Mouse (Mus musculus): Measurements from ENCODE around the gene Syn2. TPM values are rescaled to one million over a fixed set of nuclear protein-coding genes. Genes with fewer than 3 reads are reported as not detected.
A peak's percentile ranks its signal among the peaks of the same experiment; 100 is the strongest.

Syn2 gene
- total and polyA plus RNA-seq, 2 experiments from 2014 or later, result 95.2 to 145 TPM

DNA sequence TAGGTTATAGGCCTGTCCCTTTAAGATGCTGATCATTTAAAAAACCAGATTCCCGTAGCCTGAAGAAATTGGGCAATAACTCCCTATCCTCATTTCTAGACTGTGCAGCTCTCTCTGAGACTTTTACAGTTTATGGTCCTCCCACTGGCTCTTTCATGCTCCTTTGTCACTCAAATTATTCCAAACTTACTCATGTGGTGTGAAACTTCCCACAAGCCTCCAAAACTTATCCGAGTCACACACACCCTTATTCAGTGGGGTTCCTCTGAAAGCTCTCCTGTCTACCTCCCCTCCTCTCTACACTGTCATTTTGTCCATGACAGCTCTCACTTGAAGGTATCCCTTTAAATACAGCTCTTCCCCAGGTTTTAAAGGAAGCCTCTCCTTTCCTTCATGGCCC is 46.4 kb downstream of the Syn2 start:
- DNase-seq (ENCODE audit: low spot score), result no peak

DNA sequence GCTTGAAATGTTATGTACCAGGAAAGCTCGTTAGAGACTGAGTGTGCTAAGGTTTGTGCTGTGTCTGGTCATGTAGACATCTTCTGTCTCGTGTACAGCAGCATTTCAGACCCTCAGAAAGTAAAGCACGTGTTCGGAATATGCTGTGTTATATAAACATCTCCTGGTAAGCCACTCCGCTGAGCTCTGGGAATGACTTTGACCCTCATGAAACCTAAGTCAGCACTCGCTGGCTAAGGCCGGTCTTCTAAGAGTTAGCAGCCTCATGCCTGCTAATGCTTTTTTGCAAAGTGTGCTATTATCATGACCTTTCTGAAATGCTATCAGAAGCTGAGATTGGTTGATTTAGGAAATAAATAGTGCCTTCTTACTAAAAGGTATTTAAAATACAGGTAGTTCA is 56.4 kb downstream of the Syn2 start:
- Histone ChIP-seq H3K27me3 (ENCODE audit: insufficient read depth, low read length) (no peaks in the 10 kb centered on the region), H3K4me1 (ENCODE audit: insufficient read depth, low read length) (no peaks in the 10 kb centered on the region), H3K4me2 (ENCODE audit: low read depth, low read length, poor library complexity, severe bottlenecking) (no peak overlapping the region), H3K36me3 (ENCODE audit: insufficient read depth, low read length) (no peaks in the 10 kb centered on the region), H3K9me3 (ENCODE audit: low read length) (no peaks in the 10 kb centered on the region), H3K4me3 (ENCODE audit: low read depth, low read length) (no peak overlapping the region), H3K9ac (replicated peaks; ENCODE audit: low read length, poor library complexity, severe bottlenecking) (no peak overlapping the region), H3K27ac (ENCODE audit: low read depth, low read length) (no peak overlapping the region)
- DNase-seq (ENCODE audit: low spot score) (no peak), ATAC-seq (ENCODE audit: low FRiP score) (no peak)
- WGBS, result 85% methylated on average over 7 of the region's 7 CpGs
- TF ChIP-seq CTCF (IDR thresholded peaks at IDR 0.05), result no peak

More for the DNA sequence above, 46.4 kb downstream of the Syn2 start:
- WGBS, result 85% methylated on average over 2 of the region's 2 CpGs
- no peak overlapping the region for H3K9ac ChIP-seq (replicated peaks; ENCODE audit: low read length, poor library complexity, severe bottlenecking)
- no peaks in the 10 kb centered on the region for H3K36me3 ChIP-seq (ENCODE audit: insufficient read depth, low read length)
- ATAC-seq (ENCODE audit: low FRiP score), result no peak
- no peak for TF ChIP-seq CTCF (IDR thresholded peaks at IDR 0.05)
- peaks cover 2% of the 10 kb centered on the region; the same call in 1 of the 2 replicates for H3K4me1 ChIP-seq (ENCODE audit: insufficient read depth, low read length)
- no peaks in the 10 kb centered on the region for H3K27me3 ChIP-seq (ENCODE audit: insufficient read depth, low read length)
- no peak overlapping the region for H3K4me3 ChIP-seq (ENCODE audit: low read depth, low read length)
- no peak overlapping the region for H3K4me2 ChIP-seq (ENCODE audit: low read depth, low read length, poor library complexity, severe bottlenecking)
- no peak overlapping the region for H3K27ac ChIP-seq (ENCODE audit: low read depth, low read length)
- H3K9me3 ChIP-seq (ENCODE audit: low read length), result no peaks in the 10 kb centered on the region

DNA sequence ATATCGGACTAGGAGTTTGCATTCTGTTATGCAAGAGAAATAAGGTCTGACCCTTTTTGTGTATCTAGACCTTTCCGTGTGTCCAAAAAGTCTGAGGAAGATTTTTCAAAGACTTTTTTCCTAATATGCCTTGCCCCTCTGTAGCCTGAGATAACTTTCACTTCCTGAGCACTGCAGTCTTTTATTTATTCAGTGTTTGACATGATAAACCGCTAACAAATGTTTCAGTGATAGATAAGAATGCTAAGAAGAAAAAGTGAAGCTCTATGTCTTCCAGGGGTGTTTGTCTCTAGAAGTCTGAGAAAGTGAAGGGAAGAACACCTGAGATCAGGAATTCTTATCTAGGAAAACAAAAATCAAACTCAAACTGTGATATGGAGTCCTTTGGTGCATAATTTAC is 66.1 kb downstream of the Syn2 start:
- WGBS, result 87% methylated on average over 3 of the region's 3 CpGs
- Histone ChIP-seq H3K27ac (ENCODE audit: low read depth, low read length) (no peak overlapping the region), H3K9me3 (ENCODE audit: low read length) (no peaks in the 10 kb centered on the region), H3K4me2 (ENCODE audit: low read depth, low read length, poor library complexity, severe bottlenecking) (no peak overlapping the region), H3K9ac (replicated peaks; ENCODE audit: low read length, poor library complexity, severe bottlenecking) (no peak overlapping the region), H3K27me3 (ENCODE audit: insufficient read depth, low read length) (no peaks in the 10 kb centered on the region), H3K4me3 (ENCODE audit: low read depth, low read length) (no peak overlapping the region), H3K36me3 (ENCODE audit: insufficient read depth, low read length) (no peaks in the 10 kb centered on the region), H3K4me1 (ENCODE audit: insufficient read depth, low read length) (no peaks in the 10 kb centered on the region)
- ATAC-seq (ENCODE audit: low FRiP score) (no peak), DNase-seq (ENCODE audit: low spot score) (no peak)
- TF ChIP-seq CTCF (IDR thresholded peaks at IDR 0.05), result no peak

DNA sequence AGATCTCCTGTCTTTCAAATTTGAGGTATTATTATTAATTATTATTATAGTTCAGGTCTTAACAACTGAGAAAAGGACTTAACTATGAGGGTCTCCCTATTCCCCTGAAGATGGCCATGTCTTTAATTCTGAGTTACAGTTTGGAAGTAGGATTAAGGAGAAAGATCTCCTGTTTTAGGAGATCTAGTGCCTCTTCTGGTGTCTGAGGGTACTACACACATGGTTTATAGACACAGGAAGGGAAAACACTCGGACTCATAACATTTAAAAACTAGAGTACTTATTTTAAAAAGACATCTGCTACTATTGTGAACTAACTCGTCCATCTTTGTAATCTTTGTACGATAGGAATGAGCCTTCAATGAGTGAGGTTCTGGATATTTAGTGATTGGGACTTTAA is 68.3 kb downstream of the Syn2 start:
- H3K27ac ChIP-seq (ENCODE audit: low read depth, low read length), result no peak overlapping the region
- no peak for ATAC-seq (ENCODE audit: low FRiP score)
- H3K4me1 ChIP-seq (ENCODE audit: insufficient read depth, low read length), result no peaks in the 10 kb centered on the region
- WGBS, result 75% methylated on average over 3 of the region's 3 CpGs
- no peak overlapping the region for H3K9ac ChIP-seq (replicated peaks; ENCODE audit: low read length, poor library complexity, severe bottlenecking)
- H3K4me3 ChIP-seq (ENCODE audit: low read depth, low read length), result no peak overlapping the region
- TF ChIP-seq CTCF (IDR thresholded peaks at IDR 0.05), result peak; percentile 32
- DNase-seq (ENCODE audit: low spot score), result no peak
- no peaks in the 10 kb centered on the region for H3K27me3 ChIP-seq (ENCODE audit: insufficient read depth, low read length)
- no peaks in the 10 kb centered on the region for H3K9me3 ChIP-seq (ENCODE audit: low read length)
- H3K4me2 ChIP-seq (ENCODE audit: low read depth, low read length, poor library complexity, severe bottlenecking), result no peak overlapping the region
- H3K36me3 ChIP-seq (ENCODE audit: insufficient read depth, low read length), result no peaks in the 10 kb centered on the region

DNA sequence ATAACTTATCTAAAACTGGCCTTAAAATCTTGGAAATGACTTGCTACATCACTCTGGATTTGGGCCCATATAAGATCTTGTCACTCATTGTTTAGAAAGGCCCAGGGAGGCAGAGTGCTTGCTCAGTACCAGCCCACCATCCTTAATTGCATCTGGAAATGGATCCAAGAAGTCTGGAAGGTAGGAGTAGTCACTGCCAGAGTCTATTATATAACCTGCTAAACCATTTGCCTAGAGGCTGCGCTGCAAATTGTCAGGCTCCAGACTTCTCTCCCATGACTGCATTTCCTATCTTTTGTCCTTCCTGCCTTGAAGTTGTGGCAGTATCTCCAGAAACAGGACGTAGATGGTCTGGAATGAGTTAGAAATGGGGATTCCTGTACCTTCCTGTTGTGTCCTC is 75.5 kb downstream of the Syn2 start:
- Histone ChIP-seq H3K9ac (replicated peaks; ENCODE audit: low read length, poor library complexity, severe bottlenecking) (no peak overlapping the region), H3K36me3 (ENCODE audit: insufficient read depth, low read length) (no peaks in the 10 kb centered on the region), H3K4me1 (ENCODE audit: insufficient read depth, low read length) (no peaks in the 10 kb centered on the region), H3K9me3 (ENCODE audit: low read length) (no peaks in the 10 kb centered on the region), H3K27ac (ENCODE audit: low read depth, low read length) (no peak overlapping the region), H3K27me3 (ENCODE audit: insufficient read depth, low read length) (no peaks in the 10 kb centered on the region), H3K4me3 (ENCODE audit: low read depth, low read length) (no peak overlapping the region), H3K4me2 (ENCODE audit: low read depth, low read length, poor library complexity, severe bottlenecking) (no peak overlapping the region)
- no peak for ATAC-seq (ENCODE audit: low FRiP score)
- WGBS, result 79% methylated on average over 2 of the region's 2 CpGs
- no peak for DNase-seq (ENCODE audit: low spot score)
- TF ChIP-seq CTCF (IDR thresholded peaks at IDR 0.05), result no peak

DNA sequence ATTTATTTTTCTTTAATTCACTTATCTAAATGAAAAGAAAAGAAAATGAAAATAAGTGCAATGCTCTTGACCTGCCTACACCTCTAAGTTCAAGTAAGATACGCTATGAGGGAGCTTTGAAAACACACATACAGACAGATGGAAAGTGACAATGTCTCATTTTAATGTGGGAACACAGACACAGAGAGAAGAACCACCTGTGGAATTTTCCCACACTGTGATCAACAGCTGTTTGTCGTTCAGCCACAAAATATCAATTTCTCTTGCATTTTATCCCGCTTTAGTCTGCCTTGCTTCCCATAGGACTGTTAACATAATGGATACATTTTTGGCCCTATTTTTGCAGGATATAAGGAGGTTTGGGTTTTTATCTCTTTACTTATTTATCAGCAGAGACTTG is 76.1 kb downstream of the Syn2 start:
- no peaks in the 10 kb centered on the region for H3K9me3 ChIP-seq (ENCODE audit: low read length)
- H3K4me1 ChIP-seq (ENCODE audit: insufficient read depth, low read length), result no peaks in the 10 kb centered on the region
- no peak for DNase-seq (ENCODE audit: low spot score)
- H3K27ac ChIP-seq (ENCODE audit: low read depth, low read length), result no peak overlapping the region
- no peak for TF ChIP-seq CTCF (IDR thresholded peaks at IDR 0.05)
- H3K27me3 ChIP-seq (ENCODE audit: insufficient read depth, low read length), result no peaks in the 10 kb centered on the region
- H3K4me3 ChIP-seq (ENCODE audit: low read depth, low read length), result no peak overlapping the region
- 89% methylated on average over 3 of the region's 3 CpGs for WGBS
- no peak for ATAC-seq (ENCODE audit: low FRiP score)
- no peak overlapping the region for H3K9ac ChIP-seq (replicated peaks; ENCODE audit: low read length, poor library complexity, severe bottlenecking)
- no peak overlapping the region for H3K4me2 ChIP-seq (ENCODE audit: low read depth, low read length, poor library complexity, severe bottlenecking)
- no peaks in the 10 kb centered on the region for H3K36me3 ChIP-seq (ENCODE audit: insufficient read depth, low read length)
